In the genomic region with DNA sequence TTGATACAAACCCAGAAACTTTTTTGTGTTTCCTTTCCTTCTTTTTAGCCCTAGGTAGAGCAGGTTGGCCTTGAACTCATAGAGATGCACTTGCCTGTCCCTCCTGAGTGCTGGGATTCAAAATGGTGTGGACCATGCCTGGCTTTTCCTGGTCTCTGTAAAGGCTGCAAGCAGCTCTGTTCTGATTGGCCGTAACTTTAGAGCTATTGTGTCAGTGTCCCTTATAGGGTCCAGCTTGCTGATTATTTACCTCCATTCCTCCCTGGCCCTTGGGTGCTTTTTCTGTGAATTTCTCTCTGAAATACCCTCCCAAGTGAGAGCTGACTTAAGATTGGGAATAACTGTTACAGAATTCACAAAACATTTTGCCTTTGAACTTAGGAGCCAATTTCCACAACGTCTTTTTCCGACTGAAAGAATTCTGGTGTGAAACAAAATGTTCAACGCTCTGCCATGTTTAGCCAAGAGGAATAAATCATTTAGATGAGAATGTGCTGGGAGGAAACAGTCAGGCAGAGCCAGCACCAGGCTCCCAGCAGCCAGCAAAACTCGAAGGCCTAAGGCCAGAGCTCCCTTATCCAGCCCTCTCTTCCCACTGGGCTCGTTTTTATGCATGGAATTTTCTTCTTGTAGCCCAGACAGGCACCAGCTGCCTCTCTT, we compare ENCODE assay signal across 13 mouse cellular contexts.
A peak's percentile ranks its signal among the peaks of the same experiment; 100 is the strongest.
DNase-seq lines count a peak whose midpoint lies in the region; ATAC-seq and TF ChIP-seq lines count a peak whose summit lies in the region.
"Had no signal": no experiment of that assay in that cellular context is flagged by ENCODE, and none has a peak within 500 bp of the region (broad histone marks: within the 10 kb centered on the region; RNA-seq: fewer than 3 reads in every experiment).

No protein-coding gene starts in this region.

- 0 out of 2 replicates have a peak, but pooled peaks cover 3% of the 10 kb centered on the region for H3K4me1 ChIP-seq in limb, embryonic 14.5 days (ENCODE audit: control insufficient read depth, insufficient read depth, low read length)
- peaks cover 3% of the 10 kb centered on the region; the same call in 1 of the 2 replicates for H3K4me1 ChIP-seq in limb, embryonic 10.5 days
- H3K4me1 ChIP-seq in kidney, embryonic 14.5 days (ENCODE audit: control insufficient read depth, insufficient read depth, low read length) = no peaks in the 10 kb centered on the region
- H3K4me1 ChIP-seq in thymus, adult 2 months (replicated peaks; ENCODE audit: control insufficient read depth, insufficient read depth, low read length) = no peaks in the 10 kb centered on the region
- H3K4me1 ChIP-seq: embryonic facial prominence, embryonic 15.5 days had no signal

- no peak overlapping the region for H3K9ac ChIP-seq in limb, embryonic 14.5 days (ENCODE audit: low read depth, low read length, severe bottlenecking)
- H3K9ac ChIP-seq in kidney, embryonic 14.5 days (ENCODE audit: low read depth, low read length) = no peak overlapping the region
- H3K9ac ChIP-seq: embryonic facial prominence, embryonic 15.5 days; hindbrain, embryonic 15.5 days had no signal

- H3K27ac ChIP-seq in limb, embryonic 14.5 days (replicated peaks; ENCODE audit: low read depth, low read length) = no peak overlapping the region
- no peak overlapping the region for H3K27ac ChIP-seq in limb, embryonic 10.5 days
- peak overlapping the region; percentile 79 for H3K27ac ChIP-seq in kidney, embryonic 14.5 days (ENCODE audit: low read depth, low read length)
- no peak overlapping the region for H3K27ac ChIP-seq in thymus, adult 2 months (ENCODE audit: control insufficient read depth, insufficient read depth, low read length)
- H3K27ac ChIP-seq: embryonic facial prominence, embryonic 15.5 days; gastrocnemius, adult 2 months; hindbrain, embryonic 15.5 days; macrophage had no signal

- no peak for TF ChIP-seq POLR2A in limb, embryonic 14.5 days (IDR thresholded peaks at IDR 0.05; ENCODE audit: borderline replicate concordance, extremely low read depth, insufficient read depth, insufficient read length)
- TF ChIP-seq POLR2A in thymus, adult 2 months (IDR thresholded peaks at IDR 0.05; ENCODE audit: control insufficient read depth, extremely low read depth, insufficient read depth, low read length, poor library complexity) = no peak

- H3K36me3 ChIP-seq in limb, embryonic 14.5 days (ENCODE audit: control insufficient read depth, insufficient read depth, low read length) = no peaks in the 10 kb centered on the region
- no peaks in the 10 kb centered on the region for H3K36me3 ChIP-seq in limb, embryonic 10.5 days
- H3K36me3 ChIP-seq in kidney, embryonic 14.5 days (ENCODE audit: control insufficient read depth, insufficient read depth, low read length) = no peaks in the 10 kb centered on the region
- no peaks in the 10 kb centered on the region for H3K36me3 ChIP-seq in thymus, adult 2 months (ENCODE audit: control insufficient read depth, insufficient read depth, low read length)
- H3K36me3 ChIP-seq: embryonic facial prominence, embryonic 15.5 days; hindbrain, embryonic 15.5 days had no signal

- 42% methylated on average over 6 of the region's 6 CpGs for WGBS in limb, embryonic 14.5 days
- 72% methylated on average over 6 of the region's 6 CpGs for WGBS in limb, embryonic 10.5 days
- WGBS in kidney, embryonic 14.5 days = 30% methylated on average over 6 of the region's 6 CpGs
- 79% methylated on average over 6 of the region's 6 CpGs for WGBS in thymus, adult 2 months

- H3K4me3 ChIP-seq in limb, embryonic 14.5 days (replicated peaks; ENCODE audit: low read length) = no peak overlapping the region
- no peak overlapping the region for H3K4me3 ChIP-seq in limb, embryonic 10.5 days
- no peak overlapping the region for H3K4me3 ChIP-seq in kidney, embryonic 14.5 days (ENCODE audit: low read length)
- H3K4me3 ChIP-seq in thymus, adult 2 months (ENCODE audit: control insufficient read depth, insufficient read depth, low read length) = no peak overlapping the region
- H3K4me3 ChIP-seq: embryonic facial prominence, embryonic 15.5 days; gastrocnemius, adult 2 months; hindbrain, embryonic 15.5 days had no signal

- no peaks in the 10 kb centered on the region for H3K27me3 ChIP-seq in limb, embryonic 14.5 days (ENCODE audit: control insufficient read depth, insufficient read depth, low read length)
- H3K27me3 ChIP-seq in limb, embryonic 10.5 days (ENCODE audit: low read depth, poor library complexity, severe bottlenecking) = peaks cover 12% of the 10 kb centered on the region; the same call in 1 of the 2 replicates
- H3K27me3 ChIP-seq in kidney, embryonic 14.5 days (ENCODE audit: control insufficient read depth, insufficient read depth, low read length) = no peaks in the 10 kb centered on the region
- no peaks in the 10 kb centered on the region for H3K27me3 ChIP-seq in thymus, adult 2 months (ENCODE audit: control insufficient read depth, insufficient read depth, low read length)
- H3K27me3 ChIP-seq: embryonic facial prominence, embryonic 15.5 days; hindbrain, embryonic 15.5 days had no signal

- no peaks in the 10 kb centered on the region for H3K9me3 ChIP-seq in limb, embryonic 14.5 days (ENCODE audit: control insufficient read depth, low read length)
- H3K9me3 ChIP-seq in limb, embryonic 10.5 days (replicated peaks) = no peaks in the 10 kb centered on the region
- no peaks in the 10 kb centered on the region for H3K9me3 ChIP-seq in kidney, embryonic 14.5 days (ENCODE audit: control insufficient read depth, low read length)
- H3K9me3 ChIP-seq: embryonic facial prominence, embryonic 15.5 days; hindbrain, embryonic 15.5 days had no signal

- no peak overlapping the region for H3K4me2 ChIP-seq in limb, embryonic 14.5 days (replicated peaks; ENCODE audit: low read depth, low read length, severe bottlenecking)
- no peak overlapping the region for H3K4me2 ChIP-seq in kidney, embryonic 14.5 days (replicated peaks; ENCODE audit: low read depth, low read length)
- H3K4me2 ChIP-seq: embryonic facial prominence, embryonic 15.5 days; hindbrain, embryonic 15.5 days had no signal

- DNase-seq in limb, embryonic 14.5 days (ENCODE audit: low spot score) = peak; percentile 68
- no peak for DNase-seq in limb, embryonic 10.5 days (ENCODE audit: low spot score)
- peak; percentile 18 for DNase-seq in heart, postnatal 4 days
- DNase-seq in lung, postnatal 25 days (ENCODE audit: low spot score) = peak; percentile 41
- DNase-seq in thymus, adult 2 months = no peak
- DNase-seq in layer of hippocampus, postnatal 25 days (ENCODE audit: extremely low spot score in 1 of 2, low spot score in 1 of 2) = no peak
- no peak for DNase-seq in frontal cortex, postnatal 36 days (ENCODE audit: low spot score in 2 of 2)
- DNase-seq: cerebellum, adult 9-10 months; gastrocnemius, adult 2 months had no signal

- peak; percentile 71 for ATAC-seq in limb, embryonic 14.5 days (ENCODE audit: low FRiP score, low read depth)
- peak; percentile 82 for ATAC-seq in kidney, embryonic 14.5 days (ENCODE audit: low FRiP score, low TSS enrichment)

- no peak for TF ChIP-seq CTCF in thymus, adult 2 months (IDR thresholded peaks at IDR 0.05; ENCODE audit: borderline replicate concordance, control insufficient read depth, extremely low read depth, insufficient read depth, low read length, poor library complexity)

Comparison
In these comparisons a context has a peak if more than half of its experiments do, and no peak if none do; other contexts are left out.
1. DNase-seq: peak in limb, embryonic 14.5 days (single experiment), heart, postnatal 4 days (single experiment) and lung, postnatal 25 days (single experiment); none in limb, embryonic 10.5 days (single experiment), thymus, adult 2 months (single experiment), layer of hippocampus, postnatal 25 days (0 of 2) and frontal cortex, postnatal 36 days (0 of 2).